Mouse (Mus musculus) liver, adult 10 weeks (tissue): ENCODE measurements around the gene Vmn2r86. TPM values are rescaled to one million over a fixed set of nuclear protein-coding genes. Genes with fewer than 3 reads are reported as not detected.

Experiments used
- polyA plus RNA-seq: library from polyadenylated mRNA; stranded (reverse); fragments of 350-450 nt; fragmentation: Illumina TruSeq; extraction: RNeasy Lipid Tissue Mini Kit (QIAGEN cat#74804); gene quantifications from one replicate; pipeline ENCODE4 v1.2.3, GENCODE M21; 2014; ENCODE audit warnings: low read depth, low replicate concordance

The Vmn2r86 gene
- not detected for polyA plus RNA-seq

DNA sequence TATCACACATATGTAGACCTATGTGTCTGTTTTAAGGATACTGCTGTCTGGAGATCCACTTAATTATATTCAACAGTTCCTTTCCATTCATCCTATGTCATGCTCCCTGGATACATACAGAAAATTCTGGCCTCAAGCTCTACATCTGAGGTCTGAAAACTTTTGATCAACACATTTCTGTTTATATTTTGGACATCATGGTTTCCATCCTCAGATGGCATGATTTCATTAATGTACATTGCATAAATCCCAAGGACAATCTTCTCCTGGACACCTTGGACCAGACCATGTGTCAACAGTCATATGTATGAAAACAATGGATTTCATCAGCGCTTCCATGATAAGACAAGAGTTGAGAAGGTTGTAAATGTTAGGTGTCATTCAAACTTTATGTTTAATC, at the start of gene Vmn2r86:
TSS of gene Vmn2r86 (minus strand) at position 101 of the 400 bp plus-strand sequence.

DNA sequence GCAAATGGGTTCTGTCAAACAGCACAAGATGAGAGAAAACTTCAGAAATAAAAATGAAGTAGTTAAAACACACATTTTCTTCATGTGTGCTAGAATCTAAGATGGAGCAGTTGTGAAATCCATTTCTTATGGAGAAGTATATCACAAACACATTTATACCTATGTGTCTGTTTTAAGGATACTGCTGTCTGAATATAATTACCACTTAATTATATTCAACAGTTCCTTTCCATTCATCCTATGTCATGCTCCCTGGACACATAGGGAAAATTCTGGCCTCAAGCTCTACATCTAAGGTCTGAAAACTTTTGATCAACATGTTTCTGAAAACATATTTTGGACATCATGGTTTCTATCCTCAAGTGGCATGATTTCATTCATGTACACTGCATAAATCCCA, 41.4 kb upstream of the Vmn2r86 start, which contains the start of gene Vmn2r87:
TSS of gene Vmn2r87 (minus strand) at position 101 of the 400 bp plus-strand sequence.

DNA sequence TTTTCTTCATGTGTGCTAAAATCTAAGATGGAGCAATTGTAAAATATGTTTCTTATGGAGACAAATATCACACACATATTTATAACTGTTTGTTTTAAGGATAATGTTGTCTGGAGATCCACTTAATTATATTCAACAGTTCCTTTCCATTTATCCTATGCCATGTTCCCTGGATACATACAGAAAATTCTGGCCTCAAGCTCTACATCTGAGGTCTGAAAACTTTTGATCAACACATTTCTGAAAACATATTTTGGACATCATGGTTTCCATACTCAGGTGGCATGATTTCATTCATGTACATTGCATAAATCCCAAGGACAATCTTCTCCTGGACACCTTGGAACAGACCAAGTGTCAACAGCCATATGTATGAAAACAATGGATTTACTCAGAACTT, 26.2 kb downstream of the Vmn2r86 start, which contains the start of gene Vmn2r85:
TSS of gene Vmn2r85 (minus strand) at position 101 of the 400 bp plus-strand sequence.

DNA sequence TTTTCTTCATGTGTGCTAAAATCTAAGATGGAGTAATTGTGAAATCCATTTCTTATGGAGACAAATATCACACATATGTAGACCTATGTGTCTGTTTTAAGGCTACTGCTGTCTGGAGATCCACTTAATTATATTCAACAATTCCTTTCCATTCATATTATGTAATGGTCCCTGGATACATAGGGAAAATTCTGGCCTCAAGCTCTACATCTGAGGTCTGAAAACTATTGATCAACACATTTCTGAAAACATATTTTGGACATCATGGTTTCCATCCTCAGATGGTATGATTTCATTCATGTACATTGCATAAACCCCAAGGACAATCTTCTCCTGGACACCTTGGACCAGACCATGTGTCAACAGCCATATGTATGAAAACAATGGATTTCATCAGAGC, 61.6 kb downstream of the Vmn2r86 start, which contains the start of gene Vmn2r84:
TSS of gene Vmn2r84 (minus strand) at position 101 of the 400 bp plus-strand sequence.

Other genes with a start within 250 kb of the Vmn2r86 start
- gene Olfr827, start 241.6 kb downstream of the Vmn2r86 start, polyA plus RNA-seq = not detected
- gene Neurod4, start 175.8 kb downstream of the Vmn2r86 start, polyA plus RNA-seq = not detected
- 0.24 TPM for gene Tespa1, start 133.2 kb downstream of the Vmn2r86 start, polyA plus RNA-seq
- not detected for gene Vmn2r84, start 61.7 kb downstream of the Vmn2r86 start, polyA plus RNA-seq
- gene Vmn2r85, start 26.3 kb downstream of the Vmn2r86 start, polyA plus RNA-seq = not detected
- not detected for gene Vmn2r87, start 41.3 kb upstream of the Vmn2r86 start, polyA plus RNA-seq